Mouse (Mus musculus) cerebellum, postnatal 36 days (tissue): Measurements from ENCODE around the gene Olfr1225.
"Not testable (repeated sequence)": the region's sequence is repeated elsewhere in the genome, so short reads cannot be mapped to it uniquely, and the experiment has no call there.

Source experiments
- DNase-seq, 2 experiments: peaks; one replicate each; pipeline ENCODE4 v3.0.0; 2021 to 2022; ENCODE audit warnings: mixed read lengths in 2 of 2

Gene Olfr1225

GRCm38 (mm10) chr2:89174569-89174968, at the start of gene Olfr1225:
Gene Olfr1225 (minus strand): TSS chr2:89174669.
- DNase-seq, result no peak

GRCm38 (mm10) chr2:89199948-89200347, 25.5 kb upstream of the Olfr1225 start, which contains the start of gene Olfr1226:
Gene Olfr1226 (minus strand): TSS chr2:89200048.
- DNase-seq, result no peak

DNA sequence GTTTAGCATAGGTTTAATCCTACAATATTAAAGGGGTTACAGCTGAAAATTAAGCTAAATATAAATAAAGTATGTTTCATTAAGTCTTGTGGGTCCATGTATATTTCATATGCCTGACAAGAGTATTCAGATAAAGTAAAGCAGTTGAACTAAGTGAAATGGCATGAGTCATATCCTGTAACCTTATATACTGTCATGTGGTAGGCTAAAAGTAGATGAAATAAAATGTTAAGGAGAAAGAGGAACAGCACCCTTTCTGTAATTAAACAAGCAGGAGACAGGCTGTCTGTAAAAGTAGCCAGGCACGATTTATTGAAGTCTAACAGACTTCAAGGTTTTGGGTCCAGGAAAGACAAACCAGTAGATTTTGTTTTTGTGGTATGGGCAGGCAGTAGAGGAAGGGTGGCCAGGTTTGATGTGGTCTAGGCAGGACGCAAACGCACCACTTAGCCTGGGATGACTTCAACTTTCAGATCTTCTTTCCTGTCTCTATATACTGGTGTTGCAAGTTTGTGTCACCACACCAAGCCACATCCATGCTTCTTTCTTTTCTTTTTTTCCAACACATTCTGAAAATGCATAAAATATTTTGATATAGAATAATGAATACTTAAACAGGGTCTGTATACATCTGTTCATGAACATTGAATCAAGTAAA, 22.0 kb upstream of the Olfr1225 start:
- no peak for DNase-seq

- not testable (repeated sequence) for DNase-seq
Observed at GRCm38 (mm10) chr2:89164711-89165110, 9.8 kb downstream of the Olfr1225 start.

DNA sequence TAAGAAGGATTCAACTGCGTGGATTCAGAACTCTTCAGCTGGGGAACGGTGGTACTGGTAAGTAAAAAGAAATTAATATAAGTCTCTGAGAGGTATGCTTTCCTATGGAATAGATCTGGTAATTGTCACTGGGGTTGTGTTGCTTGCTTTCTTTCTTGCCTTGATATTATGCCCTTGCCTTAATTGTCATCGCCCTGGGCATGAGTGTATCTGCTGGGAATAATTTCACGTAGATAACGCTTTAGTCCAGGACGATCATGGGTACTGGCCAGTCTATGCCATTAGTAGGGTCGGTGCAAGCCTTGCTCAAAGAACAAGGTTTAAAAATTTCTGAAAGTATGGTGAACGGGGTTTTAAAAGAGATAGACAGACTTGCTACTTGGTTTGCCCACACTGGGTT, 10.5 kb downstream of the Olfr1225 start, which contains the start of gene Olfr1224-ps1:
Gene Olfr1224-ps1 (minus strand): TSS at position 101 of the 400 bp plus-strand sequence.
- DNase-seq, result not testable (repeated sequence)

GRCm38 (mm10) chr2:89151460-89151859, 23.0 kb downstream of the Olfr1225 start, which contains the start of gene Olfr1223:
Gene Olfr1223 (minus strand): TSS chr2:89151560.
- DNase-seq, result no peak

- no peak for DNase-seq
Observed at GRCm38 (mm10) chr2:89132954-89133353, 41.5 kb downstream of the Olfr1225 start, which contains the start of gene Olfr1222. Gene Olfr1222 (minus strand): TSS chr2:89133054.
